Mouse (Mus musculus): ENCODE data around the gene Gpat3.

DNA sequence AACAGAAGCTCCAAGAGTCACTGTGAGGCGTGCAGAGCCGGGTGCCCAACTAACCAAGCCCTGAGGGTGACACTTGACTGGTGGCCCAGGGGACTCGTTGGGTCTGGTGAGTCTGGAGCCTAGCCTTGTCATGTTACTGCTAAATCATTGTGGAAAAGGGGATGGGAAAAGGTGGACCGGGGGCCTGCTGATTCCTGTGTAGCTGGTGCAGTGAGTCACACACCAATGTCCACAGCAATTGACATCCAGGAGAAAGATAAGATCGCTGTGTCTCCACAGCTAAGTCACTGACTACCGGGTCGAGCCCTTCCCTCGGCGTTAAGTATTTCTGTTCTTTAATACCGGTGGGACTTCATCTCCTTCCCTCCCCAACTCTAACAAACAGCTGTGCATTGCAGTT, 29.7 kb downstream of the Gpat3 start:
- TF ChIP-seq POLR2A (IDR thresholded peaks at IDR 0.05; ENCODE audit: borderline replicate concordance, extremely low read depth, insufficient read depth, insufficient read length, poor library complexity, severe bottlenecking) (no peak), CTCF (IDR thresholded peaks at IDR 0.05; ENCODE audit: borderline replicate concordance, extremely low read depth, insufficient read depth, insufficient read length) (no peak)

All from brain, embryonic 14.5 days (tissue).